Mouse (Mus musculus) bone marrow, adult 2 months (tissue): ENCODE measurements around the gene Cacna2d3.

Experiments
- CTCF ChIP-seq: fragments of 200-500 bp; IDR thresholded peaks from 2 replicates; pipeline ENCODE4 v1.5.1; 2011; ENCODE audit warnings: low read length, control low read depth; ENCODE audit not compliant: control insufficient read depth, insufficient read depth
- POLR2A ChIP-seq: fragments of 200-500 bp; IDR thresholded peaks from 2 replicates; pipeline ENCODE4 v1.6.1; 2011; ENCODE audit warnings: low read depth, mild to moderate bottlenecking, control low read depth, low read length, borderline replicate concordance; ENCODE audit not compliant: control insufficient read depth

DNA sequence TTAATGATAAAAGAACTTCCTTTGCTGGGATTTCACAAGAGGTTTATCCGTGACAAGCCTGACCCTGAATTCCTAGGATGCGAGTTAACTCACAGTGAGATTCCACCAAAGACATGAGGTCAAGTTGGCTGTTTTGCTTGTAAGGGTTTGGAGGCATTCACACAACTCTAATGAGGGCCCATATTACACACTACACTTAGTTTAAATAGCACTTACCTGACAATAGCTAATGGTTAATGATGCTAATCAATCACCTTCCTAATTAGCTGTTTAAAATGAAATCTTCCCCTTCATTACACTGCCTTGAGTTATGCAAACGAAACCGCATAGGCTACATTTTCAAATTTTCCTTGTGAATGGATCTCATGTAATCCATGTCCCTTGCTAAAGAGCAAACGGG lies 683.4 kb downstream of the Cacna2d3 start:
- TF ChIP-seq POLR2A (no peak), CTCF (no peak)
